7 mouse cellular contexts compared by ENCODE assay signal in genomic region chr8:120462119-120462551, GRCm38 (mm10).
DNase-seq lines count a peak whose midpoint lies in the region; ATAC-seq and TF ChIP-seq lines count a peak whose summit lies in the region.

No protein-coding gene starts in this region.

- no peaks in the 10 kb centered on the region for H3K36me3 ChIP-seq in stomach, embryonic 14.5 days (ENCODE audit: control insufficient read depth, insufficient read depth, low read length)
- H3K36me3 ChIP-seq in stomach, postnatal 0 days (ENCODE audit: control insufficient read depth, insufficient read depth, low read length): no peaks in the 10 kb centered on the region

- no peak for DNase-seq in stomach, postnatal 0 days (ENCODE audit: low spot score)
- peak; percentile 56 to 63 for DNase-seq in heart, postnatal 10 days
- peak; percentile 71 for DNase-seq in lung, postnatal 10 days
- DNase-seq in urinary bladder, adult 2 months (ENCODE audit: low spot score): no peak
- DNase-seq in cerebellum, postnatal 36 days: no peak
- DNase-seq in urinary bladder, postnatal 25 days (ENCODE audit: low spot score): no peak

- no peak overlapping the region for H3K4me2 ChIP-seq in stomach, embryonic 14.5 days (replicated peaks; ENCODE audit: low read depth, low read length)
- H3K4me2 ChIP-seq in stomach, postnatal 0 days (replicated peaks; ENCODE audit: low read depth): no peak overlapping the region

- no peaks in the 10 kb centered on the region for H3K9me3 ChIP-seq in stomach, embryonic 14.5 days (ENCODE audit: control insufficient read depth, low read depth, low read length)
- H3K9me3 ChIP-seq in stomach, postnatal 0 days (ENCODE audit: control insufficient read depth, low read length): no peaks in the 10 kb centered on the region

- TF ChIP-seq EP300 in stomach, postnatal 0 days (optimal IDR thresholded peaks at IDR 0.05): no peak

- no peaks in the 10 kb centered on the region for H3K27me3 ChIP-seq in stomach, embryonic 14.5 days (ENCODE audit: control insufficient read depth, insufficient read depth, low read length)
- H3K27me3 ChIP-seq in stomach, postnatal 0 days (ENCODE audit: control insufficient read depth, insufficient read depth, low read length): no peaks in the 10 kb centered on the region

- no peak for ATAC-seq in stomach, embryonic 14.5 days (ENCODE audit: insufficient number of reproducible peaks, insufficient read depth, low FRiP score, low read depth)
- no peak for ATAC-seq in stomach, postnatal 0 days (ENCODE audit: low FRiP score, low TSS enrichment)

- TF ChIP-seq CTCF in stomach, postnatal 0 days (IDR thresholded peaks at IDR 0.05; ENCODE audit: low read depth): no peak

- H3K27ac ChIP-seq in stomach, embryonic 14.5 days (ENCODE audit: low read length): peak overlapping the region; percentile 67; the same call in 1 of the 2 replicates
- no peak overlapping the region for H3K27ac ChIP-seq in stomach, postnatal 0 days (replicated peaks)

- peaks cover 60% of the 10 kb centered on the region for H3K4me1 ChIP-seq in stomach, embryonic 14.5 days (ENCODE audit: control insufficient read depth, insufficient read depth, low read length)
- H3K4me1 ChIP-seq in stomach, postnatal 0 days (replicated peaks; ENCODE audit: control insufficient read depth, insufficient read depth): peaks cover 14% of the 10 kb centered on the region

- 32% methylated on average over 15 of the region's 15 CpGs for WGBS in stomach, embryonic 14.5 days
- 49% methylated on average over 15 of the region's 15 CpGs for WGBS in stomach, postnatal 0 days

- H3K4me3 ChIP-seq in stomach, embryonic 14.5 days (ENCODE audit: low read depth, low read length): no peak overlapping the region
- H3K4me3 ChIP-seq in stomach, postnatal 0 days (ENCODE audit: low read depth, low read length): no peak overlapping the region

- H3K9ac ChIP-seq in stomach, embryonic 14.5 days (replicated peaks; ENCODE audit: low read depth, low read length): no peak overlapping the region
- H3K9ac ChIP-seq in stomach, postnatal 0 days (ENCODE audit: low read length): no peak overlapping the region

- intact Hi-C loops in heart, postnatal 10 days (cut with DNase I): no loop called here

Comparison
In these comparisons a context has a peak if more than half of its experiments do, and no peak if none do; other contexts are left out.
1. DNase-seq: peak in heart, postnatal 10 days (2 of 2) and lung, postnatal 10 days (single experiment); none in stomach, postnatal 0 days (single experiment), urinary bladder, adult 2 months (single experiment), cerebellum, postnatal 36 days (0 of 2) and urinary bladder, postnatal 25 days (single experiment).